Mouse (Mus musculus): ENCODE measurements around the gene Tagln.

Tagln gene

DNA sequence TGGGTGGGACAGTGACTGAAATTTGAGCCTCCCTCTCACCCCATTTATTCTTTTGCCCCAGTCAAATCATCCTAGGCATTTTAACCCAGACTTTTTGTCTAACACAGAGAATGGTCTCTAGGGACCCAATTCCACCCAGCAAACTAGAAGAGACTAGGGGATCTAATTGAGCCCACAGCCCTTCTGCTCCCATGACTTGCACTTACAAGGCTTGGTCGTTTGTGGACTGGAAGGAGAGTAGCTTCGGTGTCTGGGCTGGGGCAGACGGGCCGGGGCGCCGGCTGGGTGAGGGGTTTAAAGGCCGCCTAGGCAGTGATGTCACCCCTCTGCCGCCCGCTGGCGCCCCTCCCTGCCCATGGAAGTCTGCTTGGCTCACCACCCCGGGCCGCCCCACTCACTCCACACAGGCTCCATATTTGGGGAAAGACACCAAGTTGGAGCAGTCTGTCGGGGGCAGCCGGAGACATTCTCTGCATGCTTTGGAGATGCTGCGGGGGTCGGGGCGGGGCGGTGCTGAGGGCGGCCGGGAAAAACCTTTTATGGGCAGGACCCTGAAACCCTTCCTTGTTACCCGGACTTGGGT, at the start of gene Tagln:
Gene Tagln, minus strand, starts transcription at position 431 of the 583 bp plus-strand sequence.
- DNase-seq, result peak; percentile 41 to 49

DNA sequence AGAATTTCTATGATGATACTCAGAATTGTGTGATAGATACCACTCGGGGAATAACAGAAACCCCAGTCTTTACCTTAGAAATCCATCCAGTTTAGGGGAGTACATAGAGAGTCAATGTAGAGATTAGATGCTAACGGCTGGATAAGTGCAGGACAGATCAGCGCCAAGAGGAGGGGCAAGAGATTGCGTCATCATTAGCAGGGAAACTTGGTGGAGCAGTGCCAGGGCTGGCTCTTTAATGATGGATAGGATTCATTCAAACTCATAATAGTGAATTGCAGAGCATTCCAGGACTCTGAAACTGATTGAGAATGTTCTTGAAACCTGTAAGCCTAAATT, 49.3 kb upstream of the Tagln start:
- peak; percentile 70 to 79 for DNase-seq

DNA sequence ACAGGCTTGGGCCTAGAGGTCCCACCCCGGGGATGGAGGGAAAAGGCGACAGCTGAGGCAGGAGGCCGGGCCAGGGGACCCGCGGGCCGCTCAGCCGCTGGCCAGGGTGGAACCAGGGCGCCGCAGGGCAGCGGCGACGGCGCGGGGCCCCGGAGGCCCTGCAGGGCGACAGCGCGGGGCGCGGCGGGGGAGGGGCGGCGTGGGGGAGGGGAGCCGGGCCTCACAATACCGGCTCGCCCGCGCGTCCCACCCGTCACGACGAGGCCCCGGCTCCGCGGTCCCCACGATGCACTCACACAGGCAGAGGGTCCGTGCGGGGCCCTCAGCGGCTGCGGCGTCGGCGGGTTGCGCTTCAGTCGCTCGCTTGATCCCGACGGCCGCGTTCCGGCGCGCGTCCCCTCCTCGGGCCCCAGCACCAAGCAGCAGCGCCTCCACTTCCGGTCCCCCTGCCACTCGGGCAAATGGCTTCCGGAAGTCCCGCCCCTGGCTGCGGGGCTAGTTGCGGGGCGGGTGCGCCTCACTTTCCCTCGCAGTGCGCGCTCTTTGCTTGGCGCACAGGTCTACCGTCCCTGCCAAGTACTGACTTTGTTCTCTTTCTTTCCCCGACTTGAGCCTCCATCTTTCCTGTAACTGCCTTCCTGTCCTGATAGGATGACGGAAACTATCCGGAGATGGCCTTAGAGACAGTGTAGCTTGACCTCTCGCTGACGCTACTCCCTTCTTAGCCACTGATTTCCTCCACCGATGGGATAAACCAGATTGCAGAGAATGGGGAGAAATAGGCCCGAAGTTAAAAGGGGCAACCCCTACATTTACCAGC, 48.8 kb upstream of the Tagln start:
- peak; percentile 91 to 96 for DNase-seq

DNA sequence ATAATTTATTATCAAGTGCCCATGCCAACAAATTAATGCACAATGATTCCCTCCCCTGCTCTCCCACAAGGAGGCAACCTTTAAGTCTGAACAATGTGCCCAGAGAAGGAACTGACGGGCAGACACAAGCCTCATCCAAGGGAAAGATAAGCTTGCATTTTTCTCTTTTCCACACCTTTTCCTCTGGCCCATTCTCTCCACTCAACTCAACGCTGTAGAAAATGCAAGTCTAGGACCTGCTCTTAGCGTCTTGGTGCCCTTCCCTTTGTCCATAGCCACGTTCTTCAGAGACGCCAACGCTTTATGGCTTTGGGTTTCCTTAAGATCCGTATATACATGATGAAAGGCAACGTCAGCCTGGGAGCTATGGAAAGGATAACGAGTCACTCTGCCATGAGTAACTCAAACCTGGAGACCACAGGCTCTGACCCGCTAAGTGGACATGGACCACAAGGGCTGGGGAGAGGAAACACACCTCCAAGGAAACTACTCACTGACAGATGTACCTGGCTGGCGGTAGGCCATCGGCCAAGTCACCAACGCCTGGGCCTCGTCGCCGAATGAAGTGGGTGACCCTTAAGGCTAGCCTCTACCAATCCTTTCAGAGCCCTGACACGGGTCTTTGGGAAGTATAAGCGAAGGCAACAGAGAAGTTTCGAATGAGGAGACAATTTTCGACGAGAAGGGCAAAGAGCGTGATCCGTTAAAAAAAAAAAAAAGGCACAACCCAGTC, 48.0 kb upstream of the Tagln start:
- DNase-seq, result peak; percentile 16 to 46

GRCm38 (mm10) chr9:45981331-45981730, 45.5 kb upstream of the Tagln start:
- DNase-seq, result peak in 1 of 2 experiments; percentile 20

DNA sequence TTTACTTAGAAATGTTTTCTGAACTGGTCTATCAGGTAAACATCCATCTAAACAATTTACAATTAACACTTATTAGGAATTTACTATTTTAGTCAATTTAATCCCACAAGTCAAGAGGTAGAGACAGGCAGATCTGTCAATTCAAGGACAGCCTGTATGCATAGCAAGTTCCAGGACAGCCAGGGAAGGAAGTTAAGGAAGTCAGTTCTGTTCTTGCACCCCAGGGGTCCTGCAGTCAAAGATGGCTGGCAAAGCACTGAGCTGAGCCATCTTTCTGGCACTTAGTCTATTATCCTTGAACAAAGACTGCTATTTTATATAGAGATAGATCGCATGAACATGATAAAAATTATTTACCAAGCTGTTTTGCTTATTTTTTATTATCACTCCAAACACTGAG, 44.8 kb upstream of the Tagln start:
- DNase-seq, result no peak

DNA sequence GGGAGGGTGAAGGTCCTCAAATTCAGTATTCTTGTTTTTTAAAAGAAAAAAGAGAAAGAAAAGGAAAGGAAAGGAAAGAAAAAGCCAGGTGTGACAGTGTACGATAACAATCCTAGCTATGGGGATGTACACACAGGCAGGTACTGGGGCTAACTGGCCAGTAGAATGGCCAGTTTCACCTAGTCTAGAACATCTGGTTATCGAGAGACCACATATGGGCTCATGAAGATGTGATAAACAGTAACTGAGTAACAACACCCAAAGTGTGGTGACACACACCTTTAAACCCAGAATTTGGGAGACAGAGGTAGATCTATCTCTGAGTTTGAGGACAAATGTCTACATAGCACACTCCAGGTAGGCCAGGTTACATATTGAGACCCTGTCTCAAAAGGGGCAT, 43.9 kb upstream of the Tagln start:
- no peak for DNase-seq

DNA sequence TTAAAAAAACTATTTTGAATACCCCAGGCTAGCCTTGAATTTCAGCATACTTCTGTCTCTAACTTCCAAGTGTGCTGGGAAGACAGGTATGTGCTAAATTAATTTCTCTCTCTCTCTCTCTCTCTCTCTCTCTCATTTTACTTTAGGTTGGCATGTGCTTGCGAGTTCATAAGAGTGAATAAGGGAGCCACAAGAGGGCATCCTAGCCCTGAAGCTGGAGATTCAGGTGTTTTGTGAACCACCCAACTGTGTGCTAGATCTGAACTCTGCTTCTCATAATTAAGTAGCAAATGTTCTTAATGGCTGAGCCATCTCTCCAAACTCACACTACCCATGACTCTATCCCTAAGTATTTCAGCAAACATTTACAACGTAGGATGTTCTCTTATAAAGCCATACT, 41.0 kb upstream of the Tagln start:
- DNase-seq, result peak; percentile 27 to 34

DNA sequence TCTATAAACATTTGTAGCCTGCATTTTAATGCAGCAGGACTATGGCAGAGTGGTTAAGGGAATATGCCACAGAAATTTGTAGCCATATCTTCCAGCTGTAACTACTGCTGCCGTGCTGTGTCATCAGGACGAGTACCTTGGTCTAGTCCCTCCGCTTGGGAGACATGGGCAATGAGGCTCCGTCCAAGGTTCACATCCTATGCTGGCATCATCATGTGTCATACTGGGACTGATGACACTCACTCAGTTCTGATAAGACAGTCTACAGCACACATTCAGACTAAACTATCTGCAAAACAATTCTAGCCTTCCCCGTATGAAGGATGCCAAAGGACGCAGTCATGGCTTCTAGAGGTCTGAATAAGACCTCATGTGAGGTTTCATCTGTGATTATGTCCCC, 27.7 kb upstream of the Tagln start:
- DNase-seq, result no peak

- no peak for DNase-seq
Measured at GRCm38 (mm10) chr9:45961855-45962254, 26.0 kb upstream of the Tagln start.

DNA sequence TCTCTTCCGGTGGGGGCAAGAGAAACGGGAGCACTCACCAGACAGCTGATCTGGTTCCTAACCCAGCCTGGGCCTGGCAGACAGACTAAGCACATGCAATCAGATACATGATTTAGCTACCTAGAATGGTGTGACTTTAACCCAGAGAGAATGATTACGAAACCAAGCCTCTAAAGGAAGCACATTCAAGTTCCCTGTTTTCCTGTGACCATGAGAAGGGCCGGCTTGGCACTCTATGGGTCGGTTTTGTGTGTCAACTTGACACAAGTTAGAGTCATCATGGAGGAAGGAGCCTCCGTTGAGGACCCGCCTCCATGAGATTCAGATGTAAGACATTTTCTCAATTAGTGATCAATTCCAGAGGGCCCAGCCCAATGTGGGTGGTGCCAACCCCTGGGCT, 23.8 kb upstream of the Tagln start:
- DNase-seq, result no peak

DNA sequence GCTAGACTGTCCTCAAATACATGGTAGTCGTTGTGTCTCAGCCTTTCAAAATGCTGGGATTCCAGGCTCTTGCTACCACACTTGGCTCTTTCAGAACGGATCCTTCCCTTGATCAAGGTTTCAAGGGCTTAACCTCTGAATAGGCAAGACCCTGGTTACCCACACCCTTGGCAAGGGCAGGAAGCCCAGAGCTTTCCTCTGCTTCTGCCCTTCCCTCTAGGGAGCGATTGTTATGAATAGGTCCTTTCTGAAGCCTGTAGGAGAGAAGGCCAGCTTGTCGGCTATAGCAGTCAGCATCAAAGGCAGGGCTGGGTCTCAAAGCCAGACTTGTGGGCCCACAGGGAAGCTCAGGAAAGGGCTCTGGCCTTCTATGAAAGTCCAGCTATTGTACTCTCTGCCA, 23.0 kb upstream of the Tagln start:
- DNase-seq, result no peak

DNA sequence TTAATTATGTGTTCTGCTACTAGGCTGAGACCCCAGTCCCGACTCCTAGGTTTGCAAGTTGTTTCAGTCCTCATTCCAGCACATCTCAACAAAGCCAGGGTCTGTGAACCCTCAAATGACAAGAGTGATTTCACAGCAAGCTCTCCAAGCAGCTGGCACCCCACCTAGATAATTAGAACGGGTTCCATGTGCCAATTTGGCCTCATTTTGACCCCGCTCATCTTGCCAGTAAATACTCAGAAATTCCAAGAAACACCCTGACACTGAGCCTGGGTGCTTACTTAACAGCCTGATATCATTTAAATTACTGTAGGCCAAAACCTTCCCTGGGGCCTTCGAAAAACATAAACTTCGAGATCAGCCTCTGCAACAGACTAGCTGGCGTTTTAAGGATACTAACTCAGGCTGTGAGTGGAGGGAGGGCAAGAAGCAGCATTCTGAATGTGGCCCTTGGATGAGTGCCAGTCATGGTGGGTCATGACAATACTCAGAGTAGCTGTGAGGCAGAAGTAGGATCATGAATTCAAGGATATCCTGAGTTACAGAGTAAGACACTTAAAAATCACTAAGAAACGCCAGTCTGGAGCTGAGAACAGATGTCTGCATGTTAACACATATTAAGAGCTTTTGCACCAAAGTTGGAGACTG, 22.3 kb upstream of the Tagln start:
- DNase-seq, result peak in 1 of 2 experiments; percentile 18

DNA sequence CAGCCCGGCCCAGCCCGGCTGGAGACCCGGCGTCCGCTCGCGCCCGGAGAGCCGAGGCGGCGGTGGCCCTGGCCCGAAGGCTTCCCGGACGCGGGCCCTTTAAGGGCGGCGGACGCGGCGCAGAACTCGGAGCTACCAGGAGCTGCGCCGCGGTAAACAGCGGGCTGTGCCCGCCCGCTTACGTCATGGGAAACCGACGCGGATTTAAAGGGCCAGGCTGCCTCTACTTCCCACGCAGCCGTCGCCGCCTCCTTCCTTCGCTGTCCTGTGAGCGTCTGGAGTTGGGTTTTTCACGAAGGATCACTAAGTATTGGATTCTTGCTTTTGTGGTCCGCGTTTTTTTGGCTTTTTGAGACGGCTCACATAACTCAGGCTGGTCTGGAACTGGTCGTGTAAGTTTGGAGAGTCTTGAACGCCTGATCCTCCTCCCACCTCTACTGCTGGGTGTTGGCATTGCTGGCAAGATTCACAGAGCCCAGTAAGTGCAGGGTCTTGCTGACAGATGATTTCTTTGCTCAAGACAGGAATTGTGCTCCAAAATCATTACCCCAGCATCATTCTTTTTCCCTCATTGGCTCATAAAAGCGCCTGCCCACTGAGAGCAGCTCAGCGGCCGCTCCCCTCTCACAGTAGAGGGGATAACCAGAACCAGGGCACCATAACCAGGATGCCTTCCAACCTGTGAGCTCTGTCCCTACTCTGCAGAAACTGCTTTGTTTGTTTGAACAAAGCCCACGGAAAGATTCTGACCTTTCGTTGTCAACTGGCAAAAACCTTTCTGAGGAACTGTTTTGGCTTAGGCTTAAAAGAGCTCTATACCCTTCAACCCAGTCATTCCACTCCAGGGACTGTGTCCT, 19.5 kb upstream of the Tagln start, which contains the start of gene Sidt2:
Gene Sidt2, minus strand, starts transcription at position 152 of the 857 bp plus-strand sequence.
- DNase-seq, result peak; percentile 93 to 95

DNA sequence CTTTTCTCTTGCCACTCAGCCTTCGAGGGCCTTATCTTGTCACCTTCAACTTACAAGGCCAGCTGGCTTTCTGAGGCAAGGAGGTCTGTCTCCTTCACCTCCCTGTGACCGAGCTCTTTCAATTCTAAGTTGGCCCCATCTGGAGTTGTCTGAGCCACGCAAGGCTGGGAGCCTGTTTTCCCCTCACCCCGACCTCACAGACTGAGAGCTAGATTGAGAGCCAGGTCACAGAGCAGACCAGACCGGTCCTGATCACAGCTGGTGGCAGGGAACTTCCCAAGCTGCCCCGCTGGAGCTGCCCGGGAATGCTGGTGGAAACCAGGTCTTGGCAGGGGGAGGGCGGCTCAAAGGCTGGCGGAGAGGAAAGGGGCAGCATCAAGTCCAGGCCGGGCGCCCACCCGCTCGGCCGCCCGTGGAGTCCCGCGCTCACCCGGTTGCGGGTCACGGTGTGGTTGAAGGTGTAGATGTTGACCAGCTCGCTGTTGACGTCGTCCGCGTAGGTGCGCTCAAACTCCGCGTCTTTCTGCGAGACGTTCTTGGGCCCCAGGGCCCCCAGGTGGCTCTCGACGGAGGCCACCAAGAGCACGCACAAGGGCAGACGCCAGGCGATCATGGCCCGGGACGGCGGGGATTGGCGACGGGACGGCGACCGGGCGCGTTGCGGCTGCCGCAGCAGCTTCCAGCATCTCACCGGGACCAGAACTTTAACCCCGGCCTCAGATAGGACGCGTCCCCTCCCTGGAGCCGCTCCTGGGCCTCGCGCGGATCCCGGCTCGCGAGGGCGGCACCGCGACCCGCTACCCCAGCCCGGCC, 18.6 kb upstream of the Tagln start:
- DNase-seq, result peak; percentile 73

GRCm38 (mm10) chr9:45953511-45954293, 17.8 kb upstream of the Tagln start:
- DNase-seq, result peak; percentile 26

DNA sequence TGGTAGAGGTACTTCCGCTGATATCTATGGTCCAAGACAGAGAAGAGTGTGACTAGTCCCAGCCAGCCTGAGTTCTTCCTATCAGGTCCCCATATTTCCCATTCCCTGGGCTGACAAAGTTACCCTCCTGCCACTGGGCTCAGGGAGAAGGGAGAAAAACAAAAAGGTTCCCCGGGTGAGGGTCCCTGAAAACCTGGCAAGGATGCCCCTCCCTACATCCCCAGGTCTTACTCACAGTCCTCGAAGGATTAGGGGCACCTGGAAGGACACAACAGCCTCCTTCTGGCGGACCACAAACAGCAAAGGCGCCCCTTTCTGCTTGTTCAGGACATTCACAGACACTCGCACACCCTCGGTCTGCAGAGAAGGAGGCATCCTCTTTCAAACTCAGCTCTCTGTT, 17.0 kb upstream of the Tagln start:
- no peak for DNase-seq

DNA sequence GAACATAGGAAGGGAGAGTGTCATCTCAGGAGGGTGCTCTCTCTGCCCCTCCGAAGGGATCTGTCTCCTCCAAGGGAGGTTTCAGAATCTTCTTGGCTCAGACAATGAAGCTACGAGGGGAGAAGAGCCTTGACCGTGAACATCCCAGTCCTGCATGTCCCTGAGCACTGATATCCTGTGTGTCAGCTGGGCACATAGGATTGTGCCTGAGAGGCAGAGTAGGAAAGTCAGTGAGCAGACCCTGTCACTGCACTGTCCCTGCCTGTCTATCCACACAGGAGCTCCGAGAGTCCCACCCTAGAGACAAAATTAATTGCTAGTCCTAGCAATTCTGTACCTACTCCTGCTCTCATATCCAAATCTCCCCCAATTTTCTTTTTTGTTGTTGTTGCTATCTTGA, 16.2 kb upstream of the Tagln start:
- DNase-seq, result no peak

DNA sequence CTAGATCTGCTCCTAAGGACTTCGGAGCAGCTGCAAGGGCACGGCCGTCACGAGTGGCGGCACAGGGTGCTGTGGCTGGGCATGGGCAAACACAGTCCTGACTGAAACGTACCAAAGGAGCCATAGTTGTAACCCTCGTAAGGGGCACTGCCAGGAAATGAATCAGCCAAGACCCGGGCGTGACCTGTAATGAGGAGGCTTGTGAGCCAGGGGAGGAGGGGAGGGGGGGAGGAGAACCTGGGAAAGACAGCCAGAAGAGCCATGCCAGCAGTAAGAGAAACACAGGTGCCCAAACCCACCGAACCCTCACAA, 11.0 kb upstream of the Tagln start:
- DNase-seq, result no peak

DNA sequence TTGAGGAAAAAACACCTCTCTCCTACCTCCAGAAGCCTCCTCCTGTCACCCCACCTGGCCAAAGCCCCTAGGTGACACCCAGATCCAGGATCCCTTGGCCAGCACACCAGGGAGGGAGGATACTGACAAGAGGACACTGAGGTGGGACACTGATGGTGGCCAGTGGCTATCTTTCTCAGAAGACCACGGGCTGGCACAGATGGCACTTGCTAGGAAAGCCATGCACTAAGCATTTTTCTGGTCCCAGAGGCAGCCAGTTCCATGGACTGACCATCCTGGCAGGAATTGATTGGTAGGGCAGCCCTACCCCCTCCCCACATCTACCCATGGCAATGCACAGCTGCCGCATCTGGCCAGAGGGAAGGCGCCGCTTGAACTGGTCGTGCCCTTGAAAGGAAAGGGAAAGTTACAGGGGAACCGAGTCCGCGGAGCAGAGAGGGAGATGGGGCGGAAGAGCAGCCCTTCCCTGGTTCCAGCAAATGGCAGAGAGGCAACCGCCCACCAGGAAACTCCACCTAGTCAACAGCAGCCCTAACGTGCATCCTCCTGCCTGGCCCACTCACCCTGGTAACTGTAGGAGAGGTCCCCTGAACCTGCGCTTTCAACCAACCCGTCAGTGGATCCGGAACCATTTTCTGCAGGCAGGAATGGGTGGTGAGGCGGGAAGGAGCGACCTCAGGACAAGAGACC, 10.5 kb upstream of the Tagln start:
- no peak for DNase-seq
